Mouse (Mus musculus) spleen, adult 18-20 months (tissue): ENCODE measurements around the gene Cdc16.
"Not testable (repeated sequence)": the region's sequence is repeated elsewhere in the genome, so short reads cannot be mapped to it uniquely, and the experiment has no call there.

Experiments used
- DNase-seq, 2 experiments: peaks; one replicate each; pipeline ENCODE4 v3.0.0; 2022; ENCODE audit warnings: mixed read lengths in 2 of 2

Gene Cdc16

GRCm38 (mm10) chr8:13756982-13757804 lies at the start of gene Cdc16:
Gene Cdc16, plus strand, starts transcription at chr8:13757676.
- DNase-seq, result peak; percentile 69 to 89

DNA sequence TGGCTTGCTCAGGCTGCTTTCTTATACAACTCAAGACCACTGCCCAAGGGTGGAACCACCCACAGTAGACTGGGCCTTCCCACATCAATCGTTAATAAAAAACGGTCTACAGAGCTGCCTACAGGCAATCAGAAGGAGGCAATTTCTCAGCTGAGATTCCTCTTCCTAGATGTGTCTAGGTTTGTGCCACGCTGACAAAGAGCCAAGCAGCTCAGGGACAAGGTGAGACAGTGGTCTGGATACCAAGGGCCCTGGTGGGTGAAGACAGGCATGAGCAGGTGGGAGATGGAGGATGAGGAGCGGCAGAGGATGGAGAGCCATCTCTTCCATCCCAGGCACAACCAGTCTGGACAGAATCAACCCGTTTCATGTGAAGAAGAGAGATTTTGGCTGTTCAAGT lies 49.0 kb upstream of the Cdc16 start:
- DNase-seq, result no peak

DNA sequence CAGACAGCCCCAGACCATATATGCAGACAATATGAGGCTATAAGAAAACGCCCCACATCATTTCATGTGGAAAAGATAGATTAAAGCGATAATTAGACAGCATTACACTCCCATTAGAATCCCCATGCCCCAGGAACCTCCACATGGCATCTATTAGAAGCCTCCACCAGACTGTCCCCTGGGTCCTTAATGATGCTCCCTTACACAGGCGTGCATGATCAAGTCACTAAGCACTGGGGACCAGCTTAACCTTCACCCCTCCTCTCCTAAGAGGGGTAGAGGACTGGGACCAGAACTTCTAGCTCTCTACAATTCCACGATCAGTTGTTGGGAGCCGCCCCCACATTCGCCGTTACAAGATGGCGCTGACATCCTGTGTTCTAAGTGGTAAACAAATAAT lies 38.5 kb upstream of the Cdc16 start:
- DNase-seq, result no peak

DNA sequence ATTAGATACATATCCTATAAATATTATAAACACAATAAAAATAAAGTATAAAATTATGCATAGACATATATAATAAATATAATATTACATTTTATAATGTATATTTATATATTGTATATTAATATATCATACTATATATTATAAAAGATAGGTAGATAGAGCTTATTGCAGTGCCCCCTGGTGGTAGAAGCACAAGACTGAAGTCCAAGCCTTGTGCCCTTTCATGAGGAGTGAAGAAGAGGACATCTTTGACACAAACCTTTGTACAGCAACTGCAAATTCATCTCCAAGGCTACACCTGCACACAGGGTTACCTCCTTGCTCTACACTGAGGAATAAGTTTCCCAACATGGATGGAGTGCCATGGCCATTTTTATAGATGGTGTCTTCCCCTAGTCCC lies 31.8 kb upstream of the Cdc16 start:
- DNase-seq, result peak in 1 of 2 experiments; percentile 60

DNA sequence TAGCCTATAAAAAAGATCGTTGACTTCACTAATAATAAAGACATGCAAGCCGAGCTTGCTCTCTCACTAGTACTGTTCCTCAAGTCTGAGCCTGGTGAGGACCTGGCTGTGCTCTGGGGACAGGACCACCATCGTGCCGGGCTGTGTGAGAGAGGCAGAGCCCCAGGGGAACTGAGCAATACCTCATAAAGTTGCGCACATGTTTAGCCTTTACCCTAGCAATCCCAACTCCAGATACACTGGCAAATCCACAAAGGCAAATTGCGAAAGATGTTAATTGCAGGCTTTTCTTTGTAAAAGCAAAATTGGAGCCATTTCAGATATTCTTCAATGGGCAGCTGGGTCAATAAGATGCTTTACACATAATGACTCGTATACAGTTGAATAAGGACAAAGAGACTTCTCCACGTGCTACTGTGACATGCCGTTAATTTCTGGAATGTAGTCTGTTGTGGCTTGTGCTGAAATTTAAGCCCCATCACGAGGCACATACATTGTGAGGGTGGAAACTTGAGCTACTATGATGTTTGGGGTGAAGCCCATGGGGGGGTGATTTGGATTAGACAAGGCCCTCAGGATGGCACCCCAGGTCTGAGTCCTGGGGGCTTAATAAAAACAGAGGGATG lies 29.9 kb upstream of the Cdc16 start:
- no peak for DNase-seq

- DNase-seq, result no peak
Measured at GRCm38 (mm10) chr8:13740323-13740770, 17.1 kb upstream of the Cdc16 start.

DNA sequence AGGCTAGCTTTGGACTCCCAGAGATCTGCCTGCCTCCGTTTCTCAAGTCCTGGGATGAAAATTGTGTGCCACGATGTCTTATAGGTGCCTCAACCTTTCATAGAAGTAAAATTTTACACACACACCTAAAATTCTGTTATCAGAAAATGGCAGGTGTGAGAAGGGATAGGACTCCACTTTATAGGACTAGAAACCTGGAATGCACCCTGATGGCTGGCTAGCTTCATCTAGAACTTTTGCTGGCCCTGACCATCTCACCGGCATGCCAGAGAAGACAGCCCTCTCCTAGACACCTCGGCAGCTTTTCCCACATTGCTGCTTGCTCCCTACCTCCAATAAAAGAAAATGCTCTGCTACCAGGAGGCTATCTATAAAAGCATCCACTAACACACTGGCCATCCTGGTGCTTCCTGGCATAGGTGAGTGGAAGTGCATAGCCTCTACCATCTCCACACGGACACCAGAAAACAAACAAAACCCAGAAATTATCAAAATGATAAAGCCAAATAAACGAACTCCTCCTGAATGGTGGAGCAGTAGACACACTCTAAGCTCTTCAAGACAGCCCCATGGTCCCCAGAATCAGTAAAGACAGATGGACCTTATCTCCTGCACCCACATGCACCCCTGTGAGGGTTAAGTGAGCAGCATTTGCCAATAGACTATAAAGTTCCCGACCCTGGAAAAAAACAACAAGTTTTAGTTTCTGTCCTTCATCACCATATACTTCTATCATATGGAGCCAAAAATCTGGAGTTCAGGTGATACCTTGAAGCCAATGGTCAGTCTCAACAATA lies 16.5 kb upstream of the Cdc16 start:
- no peak for DNase-seq

- DNase-seq, result not testable (repeated sequence)
Measured at GRCm38 (mm10) chr8:13746212-13746611, 11.3 kb upstream of the Cdc16 start.

GRCm38 (mm10) chr8:13747626-13748025 lies 9.8 kb upstream of the Cdc16 start:
- DNase-seq, result no peak

DNA sequence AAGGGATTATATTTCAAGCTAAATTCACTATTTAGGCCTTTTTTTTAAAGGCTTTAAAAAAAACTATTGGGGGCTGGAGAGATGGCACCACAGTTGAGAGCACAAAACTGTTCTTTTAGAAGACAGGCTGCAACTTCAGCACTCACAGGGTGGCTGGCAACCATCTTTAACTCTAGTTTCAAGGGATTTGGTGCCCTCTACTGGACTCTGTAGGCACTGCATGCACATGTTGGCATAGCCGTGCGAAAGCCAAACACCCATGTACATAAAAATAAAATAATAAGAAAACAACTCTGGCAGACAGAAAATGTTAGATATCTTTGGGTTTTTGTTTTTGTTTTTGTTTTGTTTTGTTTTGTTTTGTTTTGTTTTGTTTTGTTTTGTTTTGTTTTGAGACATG lies 3.8 kb upstream of the Cdc16 start:
- peak; percentile 36 to 73 for DNase-seq

GRCm38 (mm10) chr8:13756480-13756879 lies 996 bp upstream of the Cdc16 start:
- DNase-seq, result no peak

GRCm38 (mm10) chr8:13757805-13758727 lies 590 bp downstream of the Cdc16 start:
- DNase-seq, result peak in 1 of 2 experiments; percentile 41

DNA sequence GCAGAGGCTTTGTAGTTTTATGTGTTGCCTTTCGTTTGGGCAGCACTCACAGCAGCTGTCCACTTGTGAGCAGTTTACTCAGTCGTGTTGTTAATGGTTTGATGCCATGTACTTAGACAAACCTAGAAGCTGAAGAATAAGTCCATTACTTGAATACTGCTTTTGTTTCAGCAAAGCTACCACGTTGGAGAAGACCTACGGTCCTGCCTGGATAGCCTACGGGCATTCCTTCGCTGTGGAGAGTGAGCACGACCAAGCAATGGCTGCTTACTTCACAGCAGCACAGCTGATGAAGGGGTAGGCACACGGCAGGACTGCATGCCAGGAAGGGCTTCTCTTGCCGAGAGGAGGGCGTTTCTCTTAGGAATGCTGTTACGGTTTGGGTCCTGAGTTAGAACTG lies 11.7 kb downstream of the Cdc16 start:
- no peak for DNase-seq

GRCm38 (mm10) chr8:13780536-13780935 lies 23.1 kb downstream of the Cdc16 start:
- DNase-seq, result no peak

GRCm38 (mm10) chr8:13785250-13785763 lies 27.8 kb downstream of the Cdc16 start, which contains the start of gene Upf3a:
Gene Upf3a, plus strand, starts transcription at chr8:13785615.
- DNase-seq, result peak; percentile 87 to 88

- peak; percentile 92 to 96 for DNase-seq
Measured at GRCm38 (mm10) chr8:13785764-13786299, 28.4 kb downstream of the Cdc16 start.

DNA sequence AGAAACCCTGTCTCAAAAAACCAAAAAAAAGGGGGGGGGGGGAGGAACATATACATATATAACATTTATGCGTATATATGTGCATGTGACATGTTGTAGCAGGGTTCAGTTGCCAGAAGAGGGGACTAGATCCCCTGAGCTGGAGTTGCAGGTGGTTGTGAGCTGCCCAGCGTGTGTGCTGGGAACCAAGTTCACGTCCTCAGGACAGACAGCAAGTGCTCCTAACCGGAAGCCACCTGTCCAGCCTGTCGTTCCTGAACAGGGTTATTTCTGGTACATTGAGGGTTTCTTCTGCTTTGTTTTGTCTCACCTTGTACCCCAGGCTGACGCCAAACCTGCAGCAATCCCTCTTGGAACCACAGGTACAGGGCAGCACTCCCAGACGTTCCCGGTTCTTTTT lies 32.1 kb downstream of the Cdc16 start:
- DNase-seq, result no peak

GRCm38 (mm10) chr8:13793097-13793745 lies 35.7 kb downstream of the Cdc16 start:
- no peak for DNase-seq

GRCm38 (mm10) chr8:13793746-13794101 lies 36.2 kb downstream of the Cdc16 start:
- no peak for DNase-seq

DNA sequence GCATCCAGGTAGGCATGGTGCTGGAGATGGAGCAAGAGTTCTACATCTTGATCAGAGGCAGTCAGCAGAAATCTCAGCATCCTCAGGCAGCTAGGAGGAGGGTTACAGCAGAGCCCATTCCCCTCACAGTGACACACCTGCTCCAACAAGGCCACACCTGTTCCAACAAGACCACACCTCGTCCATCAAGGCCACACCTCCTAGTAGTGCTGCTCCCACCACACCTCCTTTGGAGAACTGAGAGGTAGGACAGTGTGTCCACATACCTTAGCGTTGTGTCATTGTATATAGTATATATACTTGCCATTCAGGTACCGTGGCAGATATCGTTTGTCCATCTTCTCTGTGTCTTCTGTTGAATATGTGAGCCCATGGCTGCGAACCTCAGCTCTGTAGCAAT lies 40.2 kb downstream of the Cdc16 start:
- DNase-seq, result no peak

- no peak for DNase-seq
Measured at GRCm38 (mm10) chr8:13799566-13799965, 42.1 kb downstream of the Cdc16 start.
